In the genomic region with DNA sequence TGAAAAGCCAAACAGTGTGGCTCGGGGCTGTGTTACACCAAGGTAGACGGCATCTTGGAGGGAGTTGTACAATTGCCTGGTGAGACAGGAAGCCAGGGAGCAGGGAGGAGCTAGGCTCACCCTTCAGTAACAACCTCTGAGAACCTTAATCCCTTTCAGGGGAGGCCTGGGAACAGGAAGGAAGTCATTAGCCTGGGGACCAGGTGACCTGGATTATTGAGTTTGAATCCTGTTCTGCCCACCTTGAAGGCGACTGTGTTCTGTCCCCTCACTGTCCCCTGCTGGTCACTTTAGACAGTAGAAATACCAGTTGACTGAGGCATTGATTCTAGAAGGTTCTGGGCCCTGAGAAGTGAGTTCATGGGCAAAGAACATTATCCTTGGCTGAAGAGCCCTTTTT, we compare ENCODE assay signal across 15 mouse cellular contexts. TPM values are rescaled to one million over a fixed set of nuclear protein-coding genes. Genes with fewer than 3 reads are reported as not detected.
DNase-seq lines count a peak whose midpoint lies in the region; ATAC-seq and TF ChIP-seq lines count a peak whose summit lies in the region.
"Had no signal": no experiment of that assay in that cellular context is flagged by ENCODE, and none has a peak within 500 bp of the region (broad histone marks: within the 10 kb centered on the region; RNA-seq: fewer than 3 reads in every experiment).

No protein-coding gene starts in this region.

- H3K9ac ChIP-seq in kidney, embryonic 16.5 days (replicated peaks; ENCODE audit: low read length) = no peak overlapping the region
- no peak overlapping the region for H3K9ac ChIP-seq in ES-Bruce4 (ENCODE audit: low read depth, poor library complexity, severe bottlenecking)

- peak overlapping the region; percentile 14; the same call in 1 of the 2 replicates for H3K27ac ChIP-seq in kidney, embryonic 16.5 days (ENCODE audit: low read length)
- peak overlapping the region; percentile 68 for H3K27ac ChIP-seq in ES-Bruce4 (ENCODE audit: insufficient read depth, low read length)
- peak overlapping the region; percentile 58; the same call in 1 of the 2 replicates for H3K27ac ChIP-seq in embryonic facial prominence, embryonic 10.5 days (replicated peaks)

- intact Hi-C loops in heart, postnatal 10 days (cut with DNase I) = no loop called here

- peak; percentile 93 for DNase-seq in heart, adult 11 months
- DNase-seq in heart, postnatal 10 days = no peak
- DNase-seq in kidney, postnatal 25 days = no peak
- DNase-seq in embryonic facial prominence, embryonic 10.5 days (ENCODE audit: low spot score) = no peak
- DNase-seq in thymus, postnatal 0 days (ENCODE audit: low spot score) = no peak
- DNase-seq: cerebellum, postnatal 14 days; lung, postnatal 10 days; spleen, adult 18-20 months had no signal

- no peaks in the 10 kb centered on the region for H3K9me3 ChIP-seq in kidney, embryonic 16.5 days (ENCODE audit: low read length)
- H3K9me3 ChIP-seq in ES-Bruce4 (replicated peaks; ENCODE audit: control insufficient read depth, insufficient read depth, low read length, poor library complexity, severe bottlenecking) = no peaks in the 10 kb centered on the region
- H3K9me3 ChIP-seq in embryonic facial prominence, embryonic 10.5 days = no peaks in the 10 kb centered on the region

- WGBS in kidney, embryonic 16.5 days = 33% methylated on average over 3 of the region's 3 CpGs
- WGBS in embryonic facial prominence, embryonic 10.5 days = 36% methylated on average over 3 of the region's 3 CpGs

- no peak overlapping the region for H3K4me3 ChIP-seq in kidney, embryonic 16.5 days (ENCODE audit: low read length)
- no peak overlapping the region for H3K4me3 ChIP-seq in ES-Bruce4 (ENCODE audit: low read depth, low read length)
- H3K4me3 ChIP-seq in embryonic facial prominence, embryonic 10.5 days = no peak overlapping the region
- H3K4me3 ChIP-seq: erythroblast, embryonic 14.5 days had no signal

- ATAC-seq in kidney, embryonic 16.5 days (ENCODE audit: low FRiP score, low TSS enrichment) = no peak

- H3K27me3 ChIP-seq in kidney, embryonic 16.5 days (ENCODE audit: insufficient read depth, low read length) = no peaks in the 10 kb centered on the region
- no peaks in the 10 kb centered on the region for H3K27me3 ChIP-seq in ES-Bruce4 (ENCODE audit: control insufficient read depth, insufficient read depth, low read length, poor library complexity, severe bottlenecking)
- H3K27me3 ChIP-seq in embryonic facial prominence, embryonic 10.5 days (replicated peaks; ENCODE audit: low read depth, poor library complexity, severe bottlenecking) = no peaks in the 10 kb centered on the region

- no peak for TF ChIP-seq POLR2A in ES-Bruce4 (IDR thresholded peaks at IDR 0.05; ENCODE audit: insufficient read depth, low read length)

- no peak for TF ChIP-seq CTCF in ES-Bruce4 (IDR thresholded peaks at IDR 0.05; ENCODE audit: low read depth, low read length)

- peaks cover 62% of the 10 kb centered on the region for H3K4me1 ChIP-seq in kidney, embryonic 16.5 days (ENCODE audit: insufficient read depth, low read length)
- H3K4me1 ChIP-seq in ES-Bruce4 (ENCODE audit: control insufficient read depth, insufficient read depth, low read length) = peaks cover 33% of the 10 kb centered on the region
- peaks cover 95% of the 10 kb centered on the region for H3K4me1 ChIP-seq in embryonic facial prominence, embryonic 10.5 days

- no peaks in the 10 kb centered on the region for H3K36me3 ChIP-seq in kidney, embryonic 16.5 days (ENCODE audit: insufficient read depth, low read length)
- no peaks in the 10 kb centered on the region for H3K36me3 ChIP-seq in ES-Bruce4 (ENCODE audit: control insufficient read depth, insufficient read depth, low read length, poor library complexity, severe bottlenecking)
- no peaks in the 10 kb centered on the region for H3K36me3 ChIP-seq in embryonic facial prominence, embryonic 10.5 days (replicated peaks)

- peak; percentile 74; the same call in 1 of the 2 replicates for TF ChIP-seq EP300 in ES-Bruce4 (IDR thresholded peaks at IDR 0.05; ENCODE audit: insufficient read depth, low read depth, low read length)

- H3K4me2 ChIP-seq in kidney, embryonic 16.5 days (replicated peaks; ENCODE audit: low read depth, low read length) = no peak overlapping the region

RNA-seq across cellular contexts. Expression of gene Gm21969, which starts 8.9 kb away (rescaled TPM):
- not detected for total RNA-seq in heart, postnatal 10 days (2021)
- not detected in 2 replicates for polyA plus RNA-seq in kidney, embryonic 16.5 days (2015; fragmentation: Nextera tagmentation; extraction: Ambion mirVana)
- polyA plus RNA-seq in ES-Bruce4 (2011; ENCODE audit: insufficient read depth, insufficient read length, low read depth, missing spikeins) = 0.21 TPM in 1 of 2 replicates, not detected in the other
- polyA plus RNA-seq in embryonic facial prominence, embryonic 10.5 days (2016; fragmentation: Nextera tagmentation; extraction: Ambion mirVana) = not detected in 2 replicates
- not detected in 2 replicates for polyA plus RNA-seq in thymus, postnatal 0 days (2015; fragmentation: Nextera tagmentation; extraction: Ambion mirVana)
- total RNA-seq: adrenal gland, postnatal 4 days; layer of hippocampus, adult 18-20 months; left cerebral cortex, postnatal 14 days had no signal
- polyA plus RNA-seq: heart, embryonic 14.5 days had no signal

RNA-seq across cellular contexts. Expression of gene Aldh4a1, which starts 28.6 kb away (rescaled TPM):
- total RNA-seq in heart, postnatal 10 days (2021) = 10 to 100 TPM; 15.6 to 15.7 TPM
- 133 and 149 TPM in 2 replicates for polyA plus RNA-seq in kidney, embryonic 16.5 days (2015; fragmentation: Nextera tagmentation; extraction: Ambion mirVana)
- polyA plus RNA-seq in ES-Bruce4 (2011; ENCODE audit: insufficient read depth, insufficient read length, low read depth, missing spikeins) = 30.9 and 32.3 TPM in 2 replicates
- 24.4 and 25.1 TPM in 2 replicates for polyA plus RNA-seq in embryonic facial prominence, embryonic 10.5 days (2016; fragmentation: Nextera tagmentation; extraction: Ambion mirVana)
- polyA plus RNA-seq in thymus, postnatal 0 days (2015; fragmentation: Nextera tagmentation; extraction: Ambion mirVana) = 28.9 and 31.7 TPM in 2 replicates

RNA-seq across cellular contexts. Expression of gene Tas1r2, which starts 59.3 kb away (rescaled TPM):
- not detected for total RNA-seq in heart, postnatal 10 days (2021)
- not detected in 2 replicates for polyA plus RNA-seq in kidney, embryonic 16.5 days (2015; fragmentation: Nextera tagmentation; extraction: Ambion mirVana)
- not detected in 2 replicates for polyA plus RNA-seq in ES-Bruce4 (2011; ENCODE audit: insufficient read depth, insufficient read length, low read depth, missing spikeins)
- not detected in 2 replicates for polyA plus RNA-seq in embryonic facial prominence, embryonic 10.5 days (2016; fragmentation: Nextera tagmentation; extraction: Ambion mirVana)
- polyA plus RNA-seq in thymus, postnatal 0 days (2015; fragmentation: Nextera tagmentation; extraction: Ambion mirVana) = not detected in 2 replicates
- total RNA-seq: adrenal gland, postnatal 4 days; layer of hippocampus, adult 18-20 months; left cerebral cortex, postnatal 14 days had no signal
- polyA plus RNA-seq: erythroblast, embryonic 14.5 days; heart, embryonic 14.5 days had no signal

Comparison
In these comparisons a context has a peak if more than half of its experiments do, and no peak if none do; other contexts are left out.
1. H3K27ac ChIP-seq: peak in every context shown above with its lines; median percentile 68 in ES-Bruce4; 58 in embryonic facial prominence, embryonic 10.5 days; 14 in kidney, embryonic 16.5 days.